Mouse (Mus musculus): ENCODE measurements around the gene Wtap.
"Not testable (repeated sequence)": the region's sequence is repeated elsewhere in the genome, so short reads cannot be mapped to it uniquely, and the experiment has no call there.

The Wtap gene

DNA sequence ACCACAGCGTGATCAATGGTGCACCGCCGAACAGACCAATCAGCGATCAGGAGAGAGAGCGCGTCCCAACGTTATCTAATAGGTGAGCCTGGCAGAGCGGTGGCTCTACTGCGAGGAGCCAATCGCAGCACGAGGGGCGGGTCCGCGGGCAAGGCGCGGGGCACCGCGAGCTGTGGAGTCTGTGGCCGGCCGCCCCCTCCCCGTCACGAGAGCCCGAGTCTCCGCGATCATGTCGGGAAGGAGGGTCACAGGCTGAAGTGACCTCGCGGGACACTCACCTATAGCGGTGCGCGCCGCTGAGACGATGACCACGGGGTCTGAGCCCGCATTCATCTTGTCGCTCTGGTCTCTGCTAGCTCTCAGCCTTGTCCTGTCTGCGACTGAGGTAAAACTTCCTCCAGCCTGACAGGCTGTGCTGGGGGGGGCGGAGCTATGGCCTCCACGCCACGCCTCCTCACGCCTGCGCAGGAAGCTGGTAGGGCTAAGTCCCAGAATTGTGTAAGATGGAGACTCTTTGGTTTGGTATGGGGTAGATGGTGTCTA, 33.6 kb downstream of the Wtap start, which contains the start of gene Acat2:
TSS of gene Acat2 (minus strand) at position 417 of the 543 bp plus-strand sequence.
- peak; percentile 95 for DNase-seq

DNA sequence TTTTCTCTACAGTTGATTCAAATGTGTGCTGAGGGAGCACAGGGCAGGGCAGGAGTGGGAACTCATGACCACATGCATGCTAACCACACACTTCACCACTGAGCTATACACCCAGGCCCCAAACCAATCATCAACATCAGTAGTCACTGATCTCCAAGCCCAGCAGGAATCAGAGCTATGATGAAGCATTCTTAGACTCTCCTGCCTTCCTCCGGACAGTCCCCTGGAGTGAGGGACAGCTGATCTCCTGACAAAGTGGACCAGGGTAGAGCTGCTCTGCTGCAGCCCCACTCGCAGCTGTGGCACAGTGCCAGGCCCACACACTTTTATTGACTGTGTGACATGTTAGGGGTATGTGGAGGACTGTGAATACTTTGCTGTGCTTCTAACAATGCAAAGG, 34.6 kb downstream of the Wtap start:
- DNase-seq, result peak; percentile 14

GRCm38 (mm10) chr17:12956664-12957063, 37.3 kb downstream of the Wtap start:
- no peak for DNase-seq

GRCm38 (mm10) chr17:12949669-12950068, 44.3 kb downstream of the Wtap start:
- DNase-seq, result no peak

DNA sequence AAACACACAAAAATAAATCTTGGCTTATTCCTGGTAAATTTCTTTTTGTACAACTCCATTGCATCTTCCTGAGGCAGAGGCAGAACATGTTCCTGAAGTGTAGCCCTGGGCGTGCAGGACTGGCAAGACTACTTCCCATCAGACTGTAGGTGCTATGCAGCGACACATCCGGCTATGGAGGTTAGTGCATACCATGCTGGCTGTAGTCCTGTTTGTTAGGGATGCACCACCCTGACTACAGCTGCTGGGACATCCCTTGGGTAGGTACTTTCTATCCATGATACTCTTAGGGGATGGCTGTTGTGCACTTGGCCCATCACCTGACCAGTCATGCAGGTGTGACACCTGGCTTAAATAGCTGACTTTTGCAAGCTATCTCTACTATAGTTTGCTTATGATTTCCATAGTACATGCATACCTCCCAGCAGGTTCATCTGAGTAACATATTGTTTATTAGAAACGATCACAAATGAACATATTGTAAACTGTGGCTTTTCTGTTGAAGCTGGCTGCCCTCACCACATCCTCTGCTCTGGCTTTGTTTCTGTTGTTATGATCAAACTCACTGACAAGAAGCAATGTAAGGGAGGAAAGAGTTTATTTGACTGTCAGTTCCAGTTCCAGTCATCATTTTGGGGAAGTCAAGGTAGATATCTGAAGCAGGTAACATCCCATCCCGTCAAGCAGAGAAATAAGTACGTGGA, 51.4 kb downstream of the Wtap start:
- DNase-seq, result no peak

- no peak for DNase-seq
Observed at GRCm38 (mm10) chr17:12941543-12942260, 52.3 kb downstream of the Wtap start.

- DNase-seq, result peak; percentile 48
Observed at GRCm38 (mm10) chr17:12940151-12940805, 53.7 kb downstream of the Wtap start, which contains the start of gene Acat3. Gene Acat3 (minus strand): TSS chr17:12940600.

DNA sequence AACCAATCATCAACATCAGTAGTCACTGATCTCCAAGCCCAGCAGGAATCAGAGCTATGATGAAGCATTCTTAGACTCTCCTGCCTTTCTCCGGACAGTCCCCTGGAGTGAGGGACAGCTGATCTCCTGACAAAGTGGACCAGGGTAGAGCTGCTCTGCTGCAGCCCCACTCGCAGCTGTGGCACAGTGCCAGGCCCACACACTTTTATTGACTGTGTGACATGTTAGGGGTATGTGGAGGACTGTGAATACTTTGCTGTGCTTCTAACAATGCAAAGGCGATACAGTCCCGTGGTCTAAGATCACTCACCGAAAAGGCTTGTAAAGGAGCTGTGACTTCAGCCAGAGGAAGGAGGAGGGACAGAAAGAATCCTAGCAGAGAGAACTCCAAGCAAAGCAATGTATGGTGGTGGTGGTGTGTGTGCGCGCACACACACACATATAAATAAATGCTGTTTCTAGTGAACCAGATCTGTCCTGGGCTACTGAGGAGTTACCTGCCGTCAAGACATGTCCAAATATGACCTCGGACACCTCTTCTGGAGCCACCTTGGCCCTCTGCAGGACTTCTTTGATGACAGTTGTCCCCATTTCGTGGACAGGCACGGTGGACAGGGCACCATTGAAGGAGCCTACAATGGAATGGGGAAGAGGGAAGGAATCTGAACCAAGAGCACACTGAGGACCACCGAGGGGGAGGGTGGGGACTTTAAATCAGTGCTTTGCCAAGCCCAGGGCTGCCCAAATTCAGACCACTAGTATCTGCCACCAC, 54.4 kb downstream of the Wtap start:
- not testable (repeated sequence) for DNase-seq

- no peak for DNase-seq
Observed at GRCm38 (mm10) chr17:12938077-12938476, 55.9 kb downstream of the Wtap start.

DNA sequence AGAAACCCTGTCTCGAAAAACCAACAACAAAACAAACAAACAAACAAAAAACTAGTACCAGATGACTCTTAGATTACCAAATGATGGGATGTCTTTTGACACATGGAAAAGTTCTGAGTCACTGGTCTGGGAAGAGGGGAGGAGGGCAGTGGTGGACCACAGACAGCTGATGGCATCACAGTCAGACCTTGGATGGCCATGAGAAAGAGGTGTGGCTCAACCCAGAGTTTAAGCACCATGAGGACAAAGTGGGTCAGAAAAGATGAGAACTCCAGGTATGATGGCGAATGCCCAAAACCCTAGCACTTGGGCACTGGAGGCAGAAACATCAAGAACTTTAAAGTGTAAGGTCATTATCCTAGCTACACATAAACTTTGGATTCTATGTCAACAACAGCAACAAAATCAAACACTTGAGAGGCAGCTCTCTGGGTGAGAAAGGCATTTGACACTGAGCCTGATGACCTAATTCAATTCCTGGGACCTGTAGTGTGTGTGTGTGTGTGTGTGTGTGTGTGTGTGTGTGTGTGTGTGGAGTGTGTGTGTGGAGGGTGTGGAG, 56.5 kb downstream of the Wtap start:
- DNase-seq, result no peak

- DNase-seq, result no peak
Observed at GRCm38 (mm10) chr17:12935719-12936118, 58.2 kb downstream of the Wtap start.

GRCm38 (mm10) chr17:12931576-12931975, 62.4 kb downstream of the Wtap start:
- not testable (repeated sequence) for DNase-seq

DNA sequence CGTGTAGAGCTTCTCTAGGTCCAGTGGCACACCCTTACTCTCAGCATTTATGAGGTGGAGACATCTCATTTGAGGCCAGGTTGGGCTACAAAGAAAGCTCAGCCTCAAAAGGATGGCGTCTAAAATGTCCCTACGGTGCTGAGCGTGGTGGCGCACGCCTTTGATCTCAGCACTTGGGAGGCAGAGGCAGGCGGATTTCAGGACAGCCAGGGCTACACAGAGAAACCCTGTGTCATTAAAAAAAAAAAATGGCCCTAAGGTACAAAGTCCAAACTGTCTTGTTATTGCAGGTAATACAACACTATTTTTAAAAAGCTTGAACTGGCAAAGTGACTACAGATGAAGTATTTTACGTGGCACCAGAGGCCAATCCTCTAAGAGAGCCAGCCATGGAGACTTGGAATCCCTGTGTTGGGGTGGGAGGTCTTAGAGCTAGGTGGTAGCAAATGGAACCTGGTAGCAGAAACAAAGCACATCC, 68.2 kb downstream of the Wtap start:
- DNase-seq, result no peak

DNA sequence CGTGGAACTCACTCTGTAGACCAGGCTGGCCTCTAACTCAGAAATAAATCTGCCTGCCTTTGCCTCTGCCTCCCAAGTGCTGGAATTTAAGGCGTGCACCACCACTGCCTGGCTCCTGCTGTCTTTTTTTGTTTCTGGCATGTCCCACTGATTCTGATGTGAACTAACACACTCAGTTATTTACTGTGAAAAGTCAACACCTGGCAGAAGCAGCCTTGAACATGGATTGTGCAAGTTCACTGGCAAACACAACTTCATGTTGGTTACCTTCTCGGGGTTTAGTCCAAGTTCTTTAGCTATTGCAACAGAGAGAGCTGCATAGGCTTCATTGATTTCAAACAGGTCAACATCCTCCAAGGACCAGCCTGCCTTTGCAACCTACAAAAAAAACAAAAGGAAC, 69.0 kb downstream of the Wtap start:
- DNase-seq, result no peak

GRCm38 (mm10) chr17:12921073-12921472, 72.9 kb downstream of the Wtap start:
- DNase-seq, result no peak
